Mouse (Mus musculus) liver, adult (tissue): ENCODE data around the gene Rgs4.

ENCODE experiments used
- GATA4 ChIP-seq: IDR thresholded peaks from 2 replicates; pipeline ENCODE4 v1.6.1; 2014; ENCODE audit warnings: mild to moderate bottlenecking, low read length; ENCODE audit not compliant: insufficient replicate concordance

Rgs4 gene

DNA sequence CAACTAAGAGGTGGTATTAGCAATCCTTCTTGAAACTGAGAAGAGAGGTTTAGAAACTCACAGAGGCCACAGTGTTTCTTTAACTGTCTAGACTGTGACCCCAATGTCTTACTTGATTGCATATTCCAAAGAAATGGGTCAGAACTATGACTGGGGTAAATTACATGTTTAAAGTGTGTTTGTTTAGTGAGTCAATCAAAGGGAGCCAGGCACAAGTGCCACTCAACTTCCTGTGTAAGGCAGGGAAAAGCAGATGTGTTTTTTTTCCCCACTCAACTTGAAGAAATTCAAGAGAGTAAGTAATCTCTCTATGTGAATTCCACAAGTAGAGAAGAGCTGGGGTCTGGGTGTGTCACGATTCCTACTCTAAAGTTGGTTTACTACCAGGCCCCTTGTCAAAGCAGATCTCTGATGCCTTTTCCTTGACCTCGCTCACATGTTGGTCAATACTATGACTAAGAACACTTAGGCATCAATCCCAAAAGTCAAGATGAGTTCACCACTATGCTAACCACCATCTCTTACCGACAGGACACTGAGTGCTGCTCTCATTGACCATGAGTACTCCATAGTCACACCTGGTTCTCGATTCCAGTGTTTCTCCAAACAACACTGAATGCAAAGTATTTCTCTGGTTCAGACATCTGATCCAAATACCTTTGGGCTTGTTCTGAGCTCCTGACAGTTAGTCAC lies 42.9 kb downstream of the Rgs4 start:
- no peak for TF ChIP-seq GATA4

DNA sequence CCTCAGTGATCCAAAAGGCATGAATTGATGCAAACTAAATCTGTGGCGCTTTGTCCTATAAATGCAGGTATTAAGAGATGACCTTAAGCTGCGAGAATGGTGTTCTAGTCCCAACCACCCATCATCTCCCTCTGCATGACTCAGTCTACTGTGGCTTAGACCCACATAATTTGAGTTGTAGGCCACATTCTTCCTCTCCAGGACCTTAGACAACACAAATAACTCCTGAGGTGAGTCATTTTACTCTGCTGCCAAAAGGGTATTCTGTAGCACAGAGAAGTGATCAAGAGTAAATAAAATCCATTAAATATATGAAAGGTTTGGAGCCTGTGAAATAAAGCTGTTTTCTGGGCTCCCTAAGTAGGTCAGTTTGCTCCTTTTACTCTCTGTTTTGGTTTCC lies 48.3 kb downstream of the Rgs4 start:
- TF ChIP-seq GATA4 = no peak

DNA sequence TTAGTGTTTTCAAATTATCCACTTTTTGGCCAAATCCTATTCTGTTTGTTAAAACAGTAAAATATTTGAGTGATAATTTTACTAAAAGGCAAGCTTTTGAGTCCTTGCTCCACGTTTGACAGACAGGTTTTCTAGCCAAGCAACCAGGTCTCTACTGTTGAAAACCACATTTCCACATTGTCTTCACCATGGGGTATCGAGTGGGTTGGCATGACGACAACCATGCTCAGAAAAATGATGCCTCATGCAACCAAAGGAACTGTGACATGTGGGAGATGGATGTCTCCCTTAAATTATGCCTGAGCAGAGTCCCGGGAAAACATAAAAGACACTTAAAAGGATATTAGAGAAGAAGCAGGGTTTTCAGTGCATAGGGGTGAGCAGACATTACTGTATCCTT lies 50.2 kb downstream of the Rgs4 start:
- TF ChIP-seq GATA4 = no peak

DNA sequence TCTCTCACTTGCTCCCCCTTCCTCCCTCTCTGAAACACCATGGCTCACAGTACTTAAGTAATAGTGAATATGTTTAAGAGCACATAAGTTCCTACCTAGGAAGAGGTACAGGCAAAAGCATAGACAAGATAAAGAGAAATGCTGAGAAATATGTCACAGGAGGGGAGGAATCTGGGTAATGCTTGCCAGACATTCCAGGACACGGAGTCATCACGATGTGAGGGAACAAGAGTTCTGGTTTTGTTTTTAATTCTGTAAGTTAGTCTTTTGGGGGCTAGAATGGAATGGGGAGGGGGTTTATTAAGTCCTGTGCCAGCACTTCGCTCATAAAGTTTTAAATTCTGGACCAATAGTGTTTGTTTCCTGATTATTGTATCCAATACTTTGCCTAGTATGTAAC lies 52.1 kb downstream of the Rgs4 start:
- no peak for TF ChIP-seq GATA4

DNA sequence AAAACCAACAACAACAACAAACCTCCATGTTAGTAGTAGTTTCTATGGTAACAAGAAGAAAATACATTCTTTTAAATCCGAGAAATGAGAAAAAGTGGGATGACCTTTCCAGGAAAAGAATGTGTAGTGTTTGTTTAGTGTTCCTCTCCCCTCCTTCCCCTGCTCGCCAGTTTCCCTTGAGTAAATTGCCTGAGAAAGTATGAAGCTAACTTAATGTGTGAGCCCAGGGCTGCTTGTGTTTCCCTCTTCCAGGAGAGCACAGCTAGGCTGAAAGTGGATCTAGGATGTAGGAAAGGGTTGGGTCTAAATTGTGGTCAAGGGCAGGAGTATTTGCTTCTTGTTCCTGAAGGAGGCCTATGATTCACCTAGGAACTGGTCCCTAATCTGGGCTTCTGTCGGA lies 53.9 kb downstream of the Rgs4 start:
- TF ChIP-seq GATA4 = no peak

DNA sequence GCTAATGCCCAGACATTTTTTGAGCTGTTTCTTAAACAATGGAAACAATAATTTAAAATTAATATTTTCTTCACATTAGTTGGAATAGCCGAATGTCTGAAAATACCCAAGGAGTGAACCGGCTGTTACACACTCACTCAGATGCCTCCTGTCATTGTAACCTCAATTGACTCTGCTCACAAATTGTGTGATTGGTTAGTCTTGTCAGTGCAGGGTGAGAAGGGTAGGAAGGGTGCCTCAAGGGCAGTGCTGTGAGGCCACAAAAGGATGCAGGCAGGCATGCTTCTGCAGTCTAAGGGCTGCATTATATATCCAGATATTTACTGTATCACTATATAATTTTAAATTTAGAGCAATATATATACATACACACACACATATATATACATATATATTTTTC lies 54.4 kb downstream of the Rgs4 start:
- no peak for TF ChIP-seq GATA4
